Mouse (Mus musculus): ENCODE data around the gene Eml4. TPM values are rescaled to one million over a fixed set of nuclear protein-coding genes. Genes with fewer than 3 reads are reported as not detected.

Gene Eml4
- total RNA-seq, 4 experiments from 2014 or later = 17.6 to 20.2 (median 19.1) TPM

Other genes with a start within 250 kb of the Eml4 start
- 10 to 100 TPM; 13.1 to 16.5 (median 14.4) TPM for gene Pkdcc, start 135.6 kb upstream of the Eml4 start, total RNA-seq (2022)
- 100 to 1,000 TPM; 186 to 197 (median 193) TPM for gene Cox7a2l, start 166.4 kb downstream of the Eml4 start, total RNA-seq (2022)